Mouse (Mus musculus) heart, adult 11 months (tissue): ENCODE data around the gene Gm973.

ENCODE experiments used
- DNase-seq: peaks from one replicate; pipeline ENCODE4 v3.0.0; 2022

Gm973 gene

DNA sequence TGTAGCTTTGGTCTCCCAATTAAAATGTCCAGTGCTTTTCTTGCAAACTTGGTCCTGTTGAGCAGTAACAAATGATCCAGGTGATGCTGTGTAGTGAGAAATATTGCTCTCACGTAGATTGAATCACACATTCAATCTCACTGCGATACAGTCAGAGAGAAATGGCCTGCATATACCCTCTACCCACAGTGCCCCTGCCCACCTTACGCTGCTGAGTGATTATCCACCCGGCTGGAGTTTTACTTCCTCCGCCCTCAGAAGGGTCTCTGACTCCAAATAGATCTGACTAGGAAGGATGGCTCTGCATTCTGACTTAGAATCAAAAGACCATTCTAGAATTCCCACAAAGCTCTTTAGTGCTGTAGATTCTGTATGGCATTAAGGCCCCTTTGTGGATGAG, 32.4 kb downstream of the Gm973 start:
- DNase-seq, result no peak

DNA sequence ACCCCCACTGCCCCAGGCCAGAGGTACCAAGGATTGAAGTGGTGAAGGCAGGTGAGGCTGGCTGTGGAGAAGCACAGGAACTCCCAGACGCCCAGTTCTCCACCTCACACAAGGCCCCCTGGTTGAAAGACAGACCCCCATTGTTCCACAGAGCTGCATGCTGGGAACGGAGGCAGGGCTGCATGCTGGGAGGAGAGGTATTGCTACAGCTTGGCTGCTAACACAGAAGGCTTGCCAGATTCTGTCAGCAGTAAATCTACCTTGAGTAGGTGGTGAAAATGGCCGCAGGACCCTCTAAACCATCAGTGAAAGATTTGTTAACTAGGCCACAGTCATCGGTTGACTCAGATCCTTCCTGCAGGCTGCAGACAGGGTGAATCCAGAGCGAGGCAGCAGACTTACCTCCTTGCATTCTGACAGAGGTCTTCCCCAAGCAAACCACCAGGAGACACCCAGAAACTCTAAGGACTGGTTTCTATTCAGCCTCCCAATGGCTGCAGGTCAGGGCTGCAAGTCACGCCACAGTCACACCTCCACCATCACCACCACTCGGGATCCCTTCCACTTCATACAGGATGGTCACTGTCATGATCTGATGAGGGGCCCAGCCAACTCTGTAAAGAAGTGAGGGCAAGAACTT, 33.1 kb downstream of the Gm973 start:
- peak; percentile 82 for DNase-seq

DNA sequence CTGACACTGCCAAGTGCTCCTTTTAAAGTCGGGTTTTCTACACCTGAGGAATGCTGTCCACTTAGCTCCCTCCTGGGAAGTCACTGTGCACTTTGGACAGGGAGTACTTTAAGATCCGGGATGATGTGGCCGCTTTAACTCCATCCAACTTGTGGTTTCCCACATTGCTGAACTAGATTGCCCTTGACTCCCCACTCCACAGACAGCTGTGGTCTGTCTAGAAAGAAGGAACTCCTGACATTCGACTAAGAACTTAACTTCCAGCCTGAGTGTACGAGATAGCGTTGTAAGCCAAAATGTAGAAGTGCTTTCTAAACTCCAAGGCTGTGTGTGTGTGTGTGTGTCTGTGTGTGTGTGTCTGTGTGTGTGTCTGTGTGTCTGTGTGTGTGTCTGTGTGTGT, 34.2 kb downstream of the Gm973 start:
- peak; percentile 94 for DNase-seq

DNA sequence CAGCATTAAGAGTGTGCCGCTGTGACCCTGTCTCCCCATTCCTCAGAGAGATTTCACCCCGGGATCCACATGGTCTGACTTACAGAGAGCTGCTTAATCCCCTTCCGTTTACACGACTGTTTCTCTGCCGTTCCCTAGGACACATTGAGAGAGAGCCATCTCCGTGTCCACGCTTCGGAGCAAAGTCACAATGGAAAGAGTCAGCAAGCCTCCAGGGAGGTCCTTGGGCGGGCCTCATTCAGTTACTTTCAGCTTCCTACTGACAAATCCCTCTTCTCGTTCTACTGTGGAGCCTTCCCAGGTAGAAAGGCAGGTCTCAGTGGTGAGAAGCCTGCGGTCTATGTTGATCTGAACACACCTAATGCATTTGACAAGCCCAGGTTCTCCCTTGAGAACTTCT, 34.9 kb downstream of the Gm973 start:
- peak; percentile 82 for DNase-seq

DNA sequence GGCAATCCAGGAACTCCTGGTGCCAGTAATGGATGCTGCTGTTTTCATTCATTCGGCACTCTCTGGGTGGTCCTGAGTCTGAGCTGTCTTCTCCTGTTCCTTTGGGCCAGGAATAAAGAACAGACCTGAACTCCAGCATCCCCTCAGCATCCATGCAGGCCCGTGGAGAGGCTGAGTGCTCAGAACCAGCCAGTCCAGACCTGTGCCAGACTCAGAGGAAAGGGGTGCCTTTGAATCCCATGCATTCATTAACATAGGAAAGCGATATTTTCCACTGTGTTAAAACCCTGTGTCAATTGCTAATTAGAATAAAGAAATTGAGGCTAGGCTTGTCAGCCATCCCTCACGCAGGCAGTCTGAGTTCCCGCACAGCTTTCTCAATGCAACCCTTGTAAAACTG, 37.6 kb downstream of the Gm973 start:
- DNase-seq, result peak; percentile 16

DNA sequence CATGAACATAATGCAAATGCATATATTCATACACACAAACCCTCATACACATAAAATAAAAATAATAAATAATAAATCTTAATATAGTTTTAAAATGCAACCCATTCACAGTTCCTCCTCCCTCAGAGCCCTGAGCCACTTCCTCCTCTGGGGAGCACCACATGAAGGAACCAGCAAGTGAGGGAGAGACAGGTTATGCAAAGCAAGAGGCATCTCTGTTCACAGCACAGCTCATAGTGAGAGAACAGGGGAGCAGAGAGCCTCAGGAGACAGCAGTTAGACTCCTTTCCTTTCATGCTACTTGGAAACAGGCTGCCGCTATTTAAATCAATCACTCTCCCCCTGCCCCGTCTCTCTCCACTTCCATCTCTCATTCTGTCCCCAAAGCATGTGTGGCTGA, 47.5 kb downstream of the Gm973 start:
- DNase-seq, result no peak

DNA sequence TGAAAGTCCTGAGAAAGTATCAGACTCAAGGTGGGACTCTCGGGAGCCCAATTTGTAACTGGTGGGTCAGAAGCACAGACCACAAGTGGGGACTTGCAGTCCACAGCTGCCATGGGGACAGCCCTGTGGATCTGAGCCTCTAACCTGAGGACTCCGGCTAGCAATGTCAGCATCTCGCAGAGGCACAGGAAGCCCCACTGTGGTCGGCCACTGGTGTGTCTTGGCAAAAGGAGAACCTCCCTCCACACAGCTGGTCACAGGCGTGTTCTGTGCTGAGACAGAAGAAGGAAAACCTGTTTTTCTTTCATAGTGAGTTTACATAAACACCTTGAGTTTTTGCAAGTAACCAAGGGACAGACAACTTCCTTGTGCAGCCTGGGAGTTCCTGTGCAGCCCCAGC, 49.7 kb downstream of the Gm973 start:
- no peak for DNase-seq

DNA sequence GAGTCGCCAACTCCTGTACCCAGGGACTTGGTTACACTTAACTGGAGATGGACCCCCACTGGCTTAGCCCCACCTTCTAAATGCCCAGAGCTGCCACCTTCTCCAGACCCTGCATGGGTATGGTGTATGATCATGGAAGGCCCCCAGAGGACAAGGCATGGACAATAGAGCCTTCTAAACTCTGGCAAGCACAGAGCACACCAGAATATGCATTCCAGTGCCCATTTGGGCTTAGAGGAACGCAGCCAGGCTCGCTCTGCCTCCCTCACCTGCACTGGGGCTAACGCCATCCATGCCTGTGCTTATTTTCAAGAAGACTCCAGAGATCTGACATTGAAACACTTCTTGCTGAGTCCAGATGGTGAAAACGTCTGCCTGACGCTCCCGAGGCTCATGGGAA, 50.2 kb downstream of the Gm973 start:
- no peak for DNase-seq

DNA sequence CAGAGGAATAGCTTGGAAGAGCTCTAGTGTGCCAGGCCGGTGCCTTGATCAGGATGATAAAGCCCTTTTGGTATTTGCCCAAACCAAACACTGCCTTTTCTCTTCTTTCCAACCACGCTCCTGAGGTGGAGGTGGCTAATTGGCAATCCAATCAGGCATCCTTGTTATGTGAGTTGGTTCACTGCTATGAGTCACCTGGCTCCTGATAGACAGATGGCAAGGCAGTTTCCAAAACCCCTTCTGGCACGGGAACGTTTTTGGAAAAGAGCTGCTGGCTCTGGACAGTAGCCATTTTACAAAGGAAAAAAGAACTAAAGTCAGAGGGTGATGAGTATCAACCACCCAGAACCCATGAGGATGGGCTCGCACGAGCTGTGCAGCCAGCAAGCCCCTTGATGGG, 50.9 kb downstream of the Gm973 start:
- no peak for DNase-seq

DNA sequence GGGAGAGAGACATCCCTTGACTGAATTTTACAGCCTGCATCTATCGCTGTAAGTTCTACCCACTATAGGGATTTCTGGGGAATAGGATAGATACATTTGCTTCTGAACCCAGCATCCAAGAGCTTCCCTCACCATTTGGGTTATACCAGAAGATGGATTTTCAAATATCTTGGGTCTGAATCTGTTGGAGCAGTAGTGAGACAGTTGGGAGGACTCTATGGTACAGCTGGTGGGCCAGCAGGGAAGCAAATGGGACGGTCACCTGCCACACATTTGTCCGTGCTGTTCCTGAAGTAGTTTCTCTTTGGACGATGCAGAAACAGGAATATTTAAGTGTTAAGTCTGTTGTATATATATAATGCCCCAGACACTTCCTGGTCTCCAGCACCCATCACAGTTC, 51.5 kb downstream of the Gm973 start:
- peak; percentile 56 for DNase-seq

DNA sequence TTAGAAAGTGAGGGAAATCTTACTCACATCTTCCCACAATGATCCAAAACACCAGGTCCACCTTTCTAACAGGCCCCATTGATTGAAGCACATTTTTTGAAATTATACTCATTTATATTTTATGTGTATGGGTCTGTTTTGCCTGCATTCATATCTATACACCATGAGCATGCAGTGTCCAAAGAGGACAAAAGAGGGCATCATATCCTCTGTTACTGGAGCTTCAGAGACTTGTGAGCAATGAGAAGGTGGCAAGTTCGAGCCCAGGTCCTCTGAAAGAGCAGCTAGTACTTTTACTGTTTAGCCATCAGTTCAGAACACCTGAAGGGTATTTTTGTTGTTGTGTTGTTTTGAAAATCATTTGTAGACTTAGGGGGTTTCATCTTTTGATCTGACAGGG, 52.2 kb downstream of the Gm973 start:
- peak; percentile 29 for DNase-seq

DNA sequence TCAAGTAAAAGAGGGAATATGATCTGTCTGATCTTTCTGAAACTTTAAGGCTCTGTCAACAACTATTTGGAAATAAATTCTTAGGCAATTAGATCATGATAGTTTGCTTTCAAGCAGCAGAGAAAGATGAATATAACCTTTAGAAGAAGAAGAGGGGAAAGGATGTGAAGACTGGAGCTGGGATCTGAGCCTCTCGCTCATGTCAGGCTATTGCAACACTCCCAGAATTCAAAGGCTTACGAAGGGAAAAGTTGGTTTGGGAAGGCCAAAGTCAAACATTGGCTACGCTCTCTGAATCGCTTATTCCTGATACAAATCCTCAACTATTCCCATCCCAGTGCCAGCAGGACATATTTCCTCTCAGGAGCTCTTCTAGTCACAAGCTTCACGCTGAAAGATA, 53.2 kb downstream of the Gm973 start:
- DNase-seq, result no peak

DNA sequence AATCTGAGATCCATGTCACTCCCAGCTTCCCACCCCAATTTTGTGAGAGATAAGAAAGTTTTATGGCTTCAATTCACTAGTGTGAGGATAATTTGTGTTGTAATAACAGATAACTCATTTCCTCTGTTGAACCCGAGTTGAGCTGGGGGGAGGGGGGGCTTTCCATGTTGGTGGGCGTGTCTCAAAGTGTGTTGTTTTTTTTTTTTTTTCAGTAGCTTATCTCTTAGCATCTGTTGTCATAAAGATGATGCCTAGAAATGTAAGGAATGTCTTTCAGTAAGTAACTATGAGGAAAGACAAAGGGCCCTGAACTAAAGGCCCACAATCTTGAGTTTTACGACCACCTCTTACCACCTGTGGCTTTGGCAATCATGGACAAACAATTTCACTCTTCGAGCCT, 54.7 kb downstream of the Gm973 start:
- no peak for DNase-seq

DNA sequence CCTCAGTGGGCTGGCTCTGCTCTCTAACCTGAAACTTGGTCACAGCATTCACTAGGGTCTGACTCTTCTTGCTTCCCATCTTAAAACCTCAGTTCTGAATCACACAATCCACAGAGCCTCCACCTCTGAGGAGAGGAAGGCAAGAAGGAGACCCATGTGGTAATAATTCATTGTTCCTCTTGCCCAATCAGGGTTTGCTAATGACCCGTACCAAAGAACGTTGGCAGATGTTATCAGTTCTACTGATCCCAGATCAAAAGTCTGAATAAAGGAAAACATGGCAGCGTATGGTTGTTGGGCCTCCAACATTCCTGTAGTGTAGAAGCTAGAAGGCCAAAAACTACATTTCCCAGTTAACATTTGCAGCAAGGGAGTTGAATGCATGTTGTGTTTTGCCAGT, 55.4 kb downstream of the Gm973 start:
- DNase-seq, result no peak

DNA sequence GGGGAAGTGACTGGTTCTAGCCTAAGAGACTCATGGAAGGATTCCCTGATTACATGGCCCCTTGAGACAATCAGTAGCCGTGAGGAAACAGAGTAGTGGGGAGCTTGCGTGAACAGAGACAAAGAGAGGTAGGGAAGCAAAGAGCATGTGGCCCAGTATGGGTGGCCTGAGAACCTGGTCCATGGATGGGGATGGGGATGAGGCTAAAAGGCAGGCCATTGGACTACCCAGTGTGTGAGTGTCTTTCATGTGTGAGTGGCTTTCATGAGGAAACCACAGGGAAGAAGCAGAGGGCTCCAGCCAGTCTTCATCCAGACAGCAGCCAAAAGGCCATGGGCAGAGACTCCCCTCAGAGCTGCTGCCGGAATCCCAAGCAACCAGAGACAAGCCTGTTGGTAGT, 57.8 kb downstream of the Gm973 start:
- DNase-seq, result no peak

DNA sequence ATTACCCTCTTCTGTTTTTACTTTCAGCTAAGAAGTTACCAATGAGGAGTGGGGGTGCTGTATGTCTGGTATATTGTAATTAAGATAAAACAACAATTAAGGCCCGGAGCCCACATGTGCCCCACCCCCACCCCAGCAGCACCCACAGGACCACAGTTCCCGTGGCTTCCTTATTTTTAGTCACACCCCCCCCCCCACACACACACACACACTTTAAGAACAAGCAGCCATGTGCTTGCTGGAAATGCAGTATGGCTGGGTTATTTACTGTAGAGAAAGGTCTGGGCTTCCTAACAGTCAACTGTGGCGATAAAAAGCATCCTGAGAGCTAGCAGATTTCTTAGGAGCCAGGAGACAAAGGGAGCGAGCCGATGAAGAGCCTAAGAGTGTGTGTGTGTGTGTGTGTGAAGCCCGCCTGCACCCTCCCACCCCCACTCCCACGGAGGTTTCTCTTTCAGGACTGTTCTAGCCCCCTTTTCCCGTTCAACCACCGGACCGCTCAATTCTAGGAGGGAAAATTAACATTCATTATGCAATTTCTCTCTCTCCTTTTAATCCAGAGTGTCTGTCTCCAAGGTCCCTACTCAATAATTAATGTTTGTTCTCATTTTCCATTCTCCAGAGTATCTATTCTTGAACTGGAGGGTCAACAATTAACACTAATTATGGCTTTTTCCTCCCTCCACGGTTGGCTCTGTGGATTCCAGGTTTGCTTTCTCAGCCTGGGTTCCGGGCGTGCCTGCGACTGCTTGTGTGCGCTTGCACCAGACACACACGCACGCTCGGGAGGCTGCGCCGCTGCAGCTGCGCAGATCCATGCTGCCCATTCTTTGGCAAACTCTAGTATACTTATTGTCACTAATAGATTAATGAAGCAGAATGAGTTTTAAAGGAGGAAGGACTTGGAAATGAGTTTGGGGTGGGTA, 58.5 kb downstream of the Gm973 start:
- DNase-seq, result no peak

DNA sequence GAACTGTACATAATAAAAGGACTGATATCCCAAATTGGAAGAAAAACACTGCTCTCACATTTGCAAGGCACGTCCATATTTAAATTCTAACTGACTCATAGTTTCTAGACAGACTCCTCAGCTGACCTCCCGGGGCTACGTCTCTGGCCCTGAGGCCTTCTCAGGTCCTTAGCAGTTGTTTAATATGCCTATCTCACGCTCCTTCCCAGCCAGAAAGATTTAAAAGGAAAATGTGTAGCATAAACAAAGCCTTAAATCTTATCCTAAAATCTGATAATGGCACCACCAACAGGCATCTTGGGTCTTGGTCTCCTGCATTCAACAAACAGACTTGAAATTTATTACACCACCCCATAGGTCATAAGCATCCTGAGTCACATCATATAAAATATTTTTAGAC, 62.7 kb downstream of the Gm973 start:
- no peak for DNase-seq

DNA sequence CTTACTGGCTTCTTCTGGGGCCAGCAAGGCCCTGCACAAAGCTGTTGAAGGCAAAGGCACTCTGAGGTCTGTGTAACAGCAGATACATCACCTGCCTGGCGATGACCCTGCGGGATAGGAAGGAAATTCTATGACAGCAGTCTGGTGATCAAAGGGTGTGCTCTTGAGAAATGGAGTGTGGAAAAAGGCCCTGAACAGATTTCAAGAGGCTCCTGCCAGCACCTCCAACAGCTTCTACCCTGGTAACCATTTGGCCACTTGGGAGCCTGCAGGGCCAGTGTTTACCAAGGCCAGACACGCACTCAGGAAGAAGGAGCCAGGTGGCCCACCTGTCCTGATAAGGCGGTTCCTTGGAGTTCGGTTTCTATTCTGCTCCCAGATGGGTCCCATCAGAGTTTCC, 63.3 kb downstream of the Gm973 start:
- peak; percentile 85 for DNase-seq

DNA sequence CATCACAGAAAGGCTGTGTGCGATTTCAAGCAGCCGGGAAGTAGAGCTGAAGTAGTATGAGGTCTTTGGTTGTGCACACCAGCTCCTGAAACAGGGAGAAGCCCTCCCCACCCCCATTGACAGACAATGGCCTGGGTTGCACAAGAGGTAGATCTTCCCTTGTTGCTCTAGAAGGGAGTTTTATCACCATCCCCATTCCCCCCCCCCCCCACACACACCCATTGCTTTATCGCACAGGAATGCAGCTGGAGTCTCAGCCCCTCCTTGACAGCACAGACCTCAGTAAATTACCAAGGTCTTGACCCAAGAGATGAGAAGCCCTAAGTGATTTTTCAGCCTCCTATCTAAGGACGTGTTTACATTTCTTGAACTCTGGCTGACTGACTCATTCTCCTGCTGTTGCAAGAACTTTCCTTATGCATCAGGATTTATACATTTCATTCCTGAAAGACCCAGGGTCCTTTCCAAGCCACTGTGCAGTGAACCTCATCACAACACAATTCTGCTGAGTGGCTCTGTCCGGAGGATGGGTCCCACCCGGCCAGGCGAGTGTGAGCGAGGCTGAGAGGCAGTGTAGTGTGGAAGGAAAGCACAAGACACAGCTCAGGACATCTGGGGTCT, 64.2 kb downstream of the Gm973 start:
- DNase-seq, result peak; percentile 74

DNA sequence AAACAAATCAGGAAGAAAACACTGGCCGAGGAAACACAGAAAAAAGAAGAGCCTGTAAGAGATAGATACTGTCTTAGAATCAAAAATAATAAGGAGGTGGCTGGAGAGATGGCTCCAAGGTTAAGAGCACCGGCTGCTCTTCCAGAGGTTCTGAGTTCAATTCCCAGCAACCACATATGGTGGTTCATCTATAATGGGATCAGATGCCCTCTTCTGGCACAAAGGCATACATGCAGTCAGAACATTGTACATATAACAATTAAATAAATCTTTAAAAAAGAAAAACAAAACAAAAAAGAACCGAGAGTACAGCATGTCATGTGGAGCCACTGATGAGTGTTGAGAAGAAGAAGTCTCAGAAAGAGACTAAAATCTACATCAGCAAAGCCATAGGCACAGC, 64.8 kb downstream of the Gm973 start:
- no peak for DNase-seq

DNA sequence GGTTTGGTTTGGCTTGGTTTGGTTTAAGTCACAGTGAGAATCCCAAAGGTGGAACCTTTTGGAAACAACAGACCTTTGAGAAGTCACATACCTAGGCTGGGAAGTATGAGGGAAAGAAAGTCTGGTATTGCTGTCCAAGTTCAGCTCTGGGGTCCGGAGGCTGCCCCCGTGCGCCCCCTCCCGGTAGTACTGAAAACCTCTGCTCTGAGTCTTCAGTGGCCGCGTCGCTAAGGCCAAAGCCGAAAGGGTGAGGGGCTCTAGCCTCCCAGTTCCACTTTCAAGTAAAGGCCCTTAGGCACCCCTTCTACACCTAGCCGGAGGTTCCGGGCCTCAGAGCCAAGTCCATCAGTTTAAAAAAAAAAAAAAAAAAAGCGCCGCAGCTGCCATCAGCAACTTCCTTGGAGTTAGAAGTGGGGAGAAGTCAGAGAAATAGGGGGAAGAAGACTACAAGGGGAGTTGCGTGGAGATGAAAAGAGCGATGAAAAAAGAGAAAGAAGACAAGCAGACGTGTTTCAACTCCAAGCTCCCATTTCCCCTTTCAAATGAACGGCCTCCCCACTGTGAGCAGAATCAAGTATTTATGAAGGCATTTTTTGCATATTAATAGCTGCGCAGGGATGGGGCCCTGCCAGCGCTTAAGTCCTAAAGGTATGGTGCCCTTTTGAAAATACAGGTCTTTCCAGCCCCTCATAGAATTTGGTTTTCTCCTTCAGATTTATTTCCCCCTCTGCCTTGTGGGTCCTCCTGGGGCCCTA, 68.8 kb downstream of the Gm973 start:
- no peak for DNase-seq

DNA sequence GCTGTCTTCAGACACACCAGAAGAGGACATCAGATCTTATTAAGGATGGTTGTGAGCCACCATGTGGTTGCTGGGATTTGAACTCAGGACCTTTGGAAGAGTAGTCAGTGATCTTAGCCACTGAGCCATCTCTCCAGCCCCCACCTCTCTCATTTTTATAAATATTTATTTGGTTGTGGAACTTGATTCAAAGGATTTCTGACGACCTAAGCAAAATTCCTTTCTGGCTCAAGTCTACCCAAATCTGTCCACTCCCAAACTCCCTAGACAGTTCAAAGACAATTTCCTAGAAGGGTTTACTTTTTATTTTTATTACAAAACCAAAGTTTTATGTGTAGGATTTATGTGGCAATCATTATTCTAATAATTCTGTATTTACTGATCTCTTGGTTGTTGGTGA, 73.2 kb downstream of the Gm973 start:
- DNase-seq, result no peak

DNA sequence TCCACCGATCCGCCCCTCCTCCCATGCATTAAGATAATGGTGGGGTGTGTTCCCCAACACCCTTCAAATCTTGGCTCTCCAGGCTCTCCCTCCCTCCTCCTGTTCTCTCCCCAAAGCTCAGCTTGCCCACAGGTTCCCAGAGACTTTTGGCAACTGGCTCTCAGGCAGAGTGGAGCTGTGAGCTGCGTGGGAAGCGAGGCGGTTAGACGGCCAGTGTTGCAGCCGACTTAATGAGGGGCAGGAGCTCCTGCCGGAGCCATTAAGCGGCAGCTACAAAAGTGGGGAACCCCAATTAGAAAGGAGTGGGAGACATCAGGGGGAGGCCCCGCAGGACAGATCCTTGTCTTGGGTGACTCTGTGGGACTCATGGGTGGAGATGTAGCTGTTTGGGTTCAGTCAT, 76.3 kb downstream of the Gm973 start:
- peak; percentile 92 for DNase-seq
